Mouse (Mus musculus) neural tube, embryonic 12.5 days (tissue): Measurements from ENCODE around the gene Bag6. TPM values are rescaled to one million over a fixed set of nuclear protein-coding genes. Genes with fewer than 3 reads are reported as not detected.

Experiments
- ATAC-seq: fragments of 200-750 bp; cut with Nextera tagmentation; 2 replicates; pipeline ENCODE4 v1.8.0; 2017; ENCODE audit warnings: low read depth, mild to moderate bottlenecking, moderate TSS enrichment, moderate library complexity; ENCODE audit not compliant: low FRiP score
- H3K27ac ChIP-seq: fragments of 300-500 bp; sonication (generic); 2 replicates; pipeline ENCODE4 v1.5.1; 2016
- H3K27me3 ChIP-seq: fragments of 300-500 bp; sonication (generic); replicated peaks from 2 replicates; pipeline ENCODE4 v1.6.1; 2016; ENCODE audit warnings: mild to moderate bottlenecking
- H3K36me3 ChIP-seq: fragments of 300-500 bp; sonication (generic); 2 replicates; pipeline ENCODE4 v1.6.1; 2016; ENCODE audit warnings: mild to moderate bottlenecking
- H3K4me1 ChIP-seq: fragments of 300-500 bp; sonication (generic); 2 replicates; pipeline ENCODE4 v1.6.1; 2016
- H3K4me2 ChIP-seq: fragments of 300-500 bp; sonication (generic); replicated peaks from 2 replicates; pipeline ENCODE4 v1.6.1; 2016; ENCODE audit warnings: mild to moderate bottlenecking
- H3K4me3 ChIP-seq: fragments of 300-500 bp; sonication (generic); 2 replicates; pipeline ENCODE4 v1.5.1; 2016
- H3K9ac ChIP-seq: fragments of 300-500 bp; sonication (generic); 2 replicates; pipeline ENCODE4 v1.6.1; 2016; ENCODE audit warnings: mild to moderate bottlenecking
- H3K9me3 ChIP-seq: fragments of 300-500 bp; sonication (generic); 2 replicates; pipeline ENCODE4 v1.6.1; 2016; ENCODE audit warnings: mild to moderate bottlenecking
- WGBS: fragments of 180-500 bp; shearing (Covaris S2); methylation state at CpG from one replicate; pipeline ENCODE4 v1.1.7; 2016; 5-methylcytosine and 5-hydroxymethylcytosine counted together
- polyA plus RNA-seq: library from polyadenylated mRNA; unstranded; fragments of >200 nt; fragmentation: Nextera tagmentation; extraction: Ambion mirVana; gene quantifications from 2 replicates; pipeline ENCODE4 v1.2.1, GENCODE M21; 2016

The Bag6 gene
- 82.8 and 84.5 TPM in 2 replicates for polyA plus RNA-seq

DNA sequence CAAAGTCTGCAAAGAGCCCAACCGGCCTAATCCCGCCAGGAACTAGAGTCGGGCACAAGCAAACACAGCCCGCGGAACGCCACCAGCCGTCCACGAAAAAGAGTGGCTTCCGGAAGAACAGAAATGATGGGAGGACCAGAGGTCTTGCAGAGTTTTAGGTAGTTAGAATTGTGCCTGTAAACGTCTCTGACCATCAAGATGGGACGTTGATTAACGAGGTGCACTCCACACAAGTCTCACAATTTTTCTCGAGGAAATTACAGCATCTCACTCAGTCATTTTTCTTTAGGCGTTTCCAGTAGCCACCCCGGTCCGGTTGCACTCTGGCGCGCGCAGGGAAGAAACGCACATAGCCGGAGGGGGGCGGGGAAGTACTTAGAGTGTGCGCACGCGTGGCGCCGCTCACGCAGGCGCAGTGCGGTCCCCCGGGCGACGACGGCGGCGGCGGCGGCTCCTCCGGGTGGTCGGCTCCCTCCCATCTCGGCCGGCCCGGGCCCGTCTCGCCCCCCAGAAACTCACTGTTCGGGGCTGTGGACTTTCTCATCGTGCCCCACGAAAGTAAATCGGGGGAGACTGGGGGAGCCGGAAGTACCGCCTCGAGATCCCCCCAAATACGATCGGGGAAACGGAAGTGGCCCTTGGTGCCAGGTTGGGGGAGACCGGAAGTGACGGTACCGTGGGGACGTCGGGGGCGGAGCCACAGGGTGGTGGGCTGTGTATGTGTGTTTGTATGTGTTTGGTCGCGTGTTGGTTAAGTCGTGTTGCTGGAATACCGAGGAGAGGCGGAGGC lies at the start of gene Bag6:
Gene Bag6, plus strand, starts transcription at position 378 of the 790 bp plus-strand sequence.
- peaks cover 19% of the 10 kb centered on the region for H3K36me3 ChIP-seq
- peak; percentile 95 for ATAC-seq

DNA sequence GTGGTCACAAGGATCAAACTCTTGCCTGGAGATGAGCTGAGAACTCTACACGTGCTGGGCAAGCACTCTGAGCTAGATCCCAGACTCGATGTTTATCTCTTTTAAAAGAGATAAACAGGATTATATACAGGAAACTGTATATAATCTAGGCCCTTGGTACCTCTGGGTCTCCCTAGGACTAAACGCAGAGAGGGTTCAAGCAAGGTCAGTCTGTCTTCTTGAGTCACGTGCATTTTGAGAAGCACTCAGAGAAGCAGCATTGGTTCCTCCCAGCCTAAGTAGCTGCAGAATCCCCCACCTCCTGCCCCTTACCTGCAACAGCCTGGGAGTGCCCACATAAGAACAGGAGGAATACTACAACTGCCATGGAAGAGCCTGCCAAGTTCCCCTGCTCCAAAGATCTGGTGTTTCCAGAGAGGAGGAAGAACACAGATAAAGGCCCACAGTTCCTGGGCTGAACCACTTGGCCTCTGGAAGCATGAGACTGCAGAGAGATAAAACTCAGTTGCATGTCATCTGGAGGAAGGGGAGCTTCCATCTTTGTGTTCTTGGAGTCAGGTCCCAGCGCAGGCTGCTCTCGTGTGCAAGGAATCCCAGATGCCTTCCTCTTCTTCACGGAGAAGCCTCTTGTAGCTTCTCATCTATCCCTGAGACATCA lies 49.6 kb upstream of the Bag6 start, which contains the start of gene Ly6g6f:
Gene Ly6g6f, minus strand, starts transcription at position 403 of the 658 bp plus-strand sequence.
- WGBS: 81% methylated on average over 7 of the region's 7 CpGs
- ATAC-seq: no peak
- Histone ChIP-seq H3K27ac (no peak within 1 kb of the TSS), H3K36me3 (no peaks in the 10 kb centered on the region), H3K4me2 (no peak within 1 kb of the TSS), H3K4me1 (peaks cover 8% of the 10 kb centered on the region), H3K27me3 (no peaks in the 10 kb centered on the region), H3K9me3 (no peaks in the 10 kb centered on the region), H3K9ac (no peak within 1 kb of the TSS), H3K4me3 (no peak within 1 kb of the TSS)

More for the DNA sequence above, at the start of gene Bag6:
- Histone ChIP-seq H3K4me3 (peak within 1 kb of the TSS; percentile 77), H3K9ac (peak within 1 kb of the TSS; percentile 76), H3K4me1 (peaks cover 23% of the 10 kb centered on the region), H3K27me3 (no peaks in the 10 kb centered on the region), H3K27ac (peak within 1 kb of the TSS; percentile 77), H3K4me2 (peak within 1 kb of the TSS; percentile 90), H3K9me3 (no peaks in the 10 kb centered on the region)
- WGBS: under 1% methylated on average over 66 of the region's 66 CpGs

DNA sequence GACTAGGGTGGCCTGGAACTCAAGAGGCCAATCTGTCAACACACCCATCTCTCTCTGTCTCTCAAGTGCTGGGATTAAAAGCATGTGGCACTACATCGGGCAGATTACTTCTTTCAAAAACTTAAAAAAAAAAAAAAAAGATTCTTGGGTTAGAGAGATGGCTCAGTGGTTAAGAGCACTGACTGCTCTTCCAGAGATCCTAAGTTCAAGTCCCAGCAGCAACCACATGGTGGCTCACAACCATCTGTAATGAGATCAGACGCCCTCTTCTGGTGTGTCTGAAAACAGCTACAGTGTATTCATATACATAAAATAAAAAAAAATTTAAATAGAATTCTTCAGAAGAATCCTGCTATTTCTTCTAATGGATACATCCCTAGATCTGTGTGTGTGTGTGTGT lies 46.8 kb upstream of the Bag6 start:
- Histone ChIP-seq H3K27me3 (no peaks in the 10 kb centered on the region), H3K27ac (no peak overlapping the region), H3K9ac (no peak overlapping the region), H3K4me2 (no peak overlapping the region), H3K9me3 (no peaks in the 10 kb centered on the region), H3K36me3 (peaks cover 19% of the 10 kb centered on the region), H3K4me3 (no peak overlapping the region), H3K4me1 (peaks cover 14% of the 10 kb centered on the region)
- 55% methylated on average over 2 of the region's 2 CpGs for WGBS
- ATAC-seq: no peak

- Histone ChIP-seq H3K9me3 (no peaks in the 10 kb centered on the region), H3K4me3 (peak within 1 kb of the TSS; percentile 61), H3K4me1 (peaks cover 14% of the 10 kb centered on the region), H3K4me2 (peak within 1 kb of the TSS; percentile 66), H3K36me3 (peaks cover 27% of the 10 kb centered on the region), H3K27me3 (no peaks in the 10 kb centered on the region), H3K27ac (peak within 1 kb of the TSS; percentile 87), H3K9ac (peak within 1 kb of the TSS; percentile 88)
- 3% methylated on average over 67 of the region's 67 CpGs for WGBS
- ATAC-seq: peak; percentile 98
Measured at GRCm38 (mm10) chr17:35088825-35089644, 45.9 kb upstream of the Bag6 start, which contains the start of gene Abhd16a. TSS of gene Abhd16a (plus strand) at chr17:35089263.

DNA sequence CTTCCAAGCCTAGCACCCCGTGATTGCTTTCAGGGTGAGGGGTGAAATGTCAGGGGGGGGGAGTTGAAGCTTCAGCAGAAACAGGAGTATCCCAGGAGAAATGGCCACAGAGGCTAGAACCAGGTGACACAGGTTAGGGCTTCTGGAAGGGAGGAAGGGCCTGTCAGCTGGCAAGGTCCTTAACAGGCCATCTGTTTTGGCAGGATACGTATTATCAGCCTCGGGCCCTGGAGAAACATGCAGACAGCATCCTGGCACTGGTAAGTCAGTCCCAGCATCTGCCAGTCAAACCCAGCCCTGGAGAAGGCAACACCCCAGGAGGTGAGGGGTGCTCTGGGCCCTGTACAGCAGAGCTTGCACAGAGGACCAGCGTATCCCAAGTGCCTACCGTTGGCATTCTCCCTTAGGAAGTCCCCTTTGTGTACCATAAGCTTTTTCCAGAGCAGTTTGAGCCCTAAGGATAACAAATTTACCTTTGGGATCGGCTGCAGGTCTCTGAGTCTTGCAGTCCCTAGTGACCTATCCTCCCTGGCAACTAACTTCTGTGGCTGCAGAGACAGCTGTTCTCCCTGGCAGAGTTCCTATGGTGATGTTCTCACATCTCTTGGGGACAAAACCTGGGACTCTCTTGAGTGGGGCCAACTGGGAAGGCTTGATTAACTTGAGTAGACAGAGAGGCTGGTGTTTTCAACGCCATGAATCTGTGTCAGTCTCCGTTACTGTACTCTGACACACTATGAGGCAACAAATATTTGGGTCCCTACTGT lies 44.6 kb upstream of the Bag6 start:
- Histone ChIP-seq H3K4me3 (peak overlapping the region; percentile 61), H3K9ac (peak overlapping the region; percentile 88), H3K36me3 (peaks cover 39% of the 10 kb centered on the region), H3K27ac (peak overlapping the region; percentile 32; the same call in 1 of the 2 replicates), H3K27me3 (no peaks in the 10 kb centered on the region), H3K4me1 (peaks cover 14% of the 10 kb centered on the region), H3K9me3 (no peaks in the 10 kb centered on the region), H3K4me2 (peak overlapping the region; percentile 66)
- WGBS: 72% methylated on average over 8 of the region's 8 CpGs
- ATAC-seq: no peak

DNA sequence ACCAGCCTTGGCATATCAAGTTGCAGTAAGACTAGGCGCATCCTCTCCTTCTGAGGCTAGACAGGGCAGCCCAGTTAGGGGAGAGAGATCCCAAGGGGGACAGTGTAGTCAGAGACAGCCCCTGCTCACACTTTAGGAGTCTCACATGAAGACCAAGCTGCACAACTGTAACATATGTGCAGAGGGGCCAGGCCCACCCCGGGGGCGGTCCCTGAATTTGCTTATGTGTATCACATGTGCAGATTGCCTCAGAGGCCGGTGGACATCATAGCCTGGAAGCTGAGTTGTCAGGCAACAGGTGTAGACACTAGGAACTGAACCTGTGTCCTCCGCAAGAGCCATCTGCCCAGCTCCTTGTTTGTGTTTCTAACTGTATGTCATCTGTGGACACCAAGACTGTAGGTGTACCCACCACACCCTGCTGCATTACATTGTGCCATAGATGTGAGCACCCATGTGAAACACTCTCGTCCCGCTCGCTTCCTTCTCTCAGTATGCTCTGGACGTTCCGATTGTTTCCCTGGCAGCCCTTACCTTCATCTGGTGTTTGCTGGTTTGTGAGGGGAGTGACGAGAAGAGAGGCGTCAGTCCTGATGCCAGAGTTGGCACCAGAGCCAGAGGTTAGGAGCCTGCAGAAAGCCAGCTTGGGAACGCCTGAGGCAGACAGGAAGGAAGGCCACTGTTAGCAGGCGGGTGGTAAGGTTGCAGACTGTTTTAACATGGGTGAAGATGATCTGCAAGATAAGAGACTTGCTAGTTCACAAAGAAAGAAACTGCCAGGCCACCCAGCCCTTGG lies 42.4 kb upstream of the Bag6 start:
- no peaks in the 10 kb centered on the region for H3K9me3 ChIP-seq
- H3K4me3 ChIP-seq: no peak overlapping the region
- peaks cover 59% of the 10 kb centered on the region for H3K36me3 ChIP-seq
- no peaks in the 10 kb centered on the region for H3K27me3 ChIP-seq
- ATAC-seq: no peak
- 94% methylated on average over 14 of the region's 14 CpGs for WGBS
- no peak overlapping the region for H3K9ac ChIP-seq
- peaks cover 14% of the 10 kb centered on the region for H3K4me1 ChIP-seq
- H3K27ac ChIP-seq: no peak overlapping the region
- no peak overlapping the region for H3K4me2 ChIP-seq

- H3K36me3 ChIP-seq: peaks cover 76% of the 10 kb centered on the region
- no peak for ATAC-seq
- 93% methylated on average over 15 of the region's 15 CpGs for WGBS
Measured at GRCm38 (mm10) chr17:35094475-35095365, 40.3 kb upstream of the Bag6 start.

GRCm38 (mm10) chr17:35096597-35096996 lies 38.4 kb upstream of the Bag6 start:
- Histone ChIP-seq H3K9ac (no peak overlapping the region), H3K36me3 (peaks cover 91% of the 10 kb centered on the region), H3K27ac (no peak overlapping the region), H3K4me1 (no peaks in the 10 kb centered on the region), H3K4me3 (no peak overlapping the region), H3K4me2 (no peak overlapping the region), H3K27me3 (no peaks in the 10 kb centered on the region), H3K9me3 (no peaks in the 10 kb centered on the region)
- no peak for ATAC-seq
- 85% methylated on average over 12 of the region's 12 CpGs for whole genome bisulfite sequencing

More at GRCm38 (mm10) chr17:35094475-35095365, 40.3 kb upstream of the Bag6 start:
- no peak overlapping the region for H3K4me3 ChIP-seq
- no peaks in the 10 kb centered on the region for H3K27me3 ChIP-seq
- peaks cover 12% of the 10 kb centered on the region for H3K4me1 ChIP-seq
- no peak overlapping the region for H3K4me2 ChIP-seq
- no peak overlapping the region for H3K27ac ChIP-seq
- H3K9ac ChIP-seq: 0 out of 2 replicates have a peak overlapping the region, but pooled peaks have one; percentile 29
- no peaks in the 10 kb centered on the region for H3K9me3 ChIP-seq

- peaks cover 91% of the 10 kb centered on the region for H3K36me3 ChIP-seq
- WGBS: 86% methylated on average over 12 of the region's 12 CpGs
- H3K9me3 ChIP-seq: no peaks in the 10 kb centered on the region
Measured at GRCm38 (mm10) chr17:35097164-35097655, 37.8 kb upstream of the Bag6 start.

GRCm38 (mm10) chr17:35100196-35100765 lies 34.7 kb upstream of the Bag6 start:
- Histone ChIP-seq H3K4me3 (no peak overlapping the region), H3K4me1 (no peaks in the 10 kb centered on the region), H3K4me2 (no peak overlapping the region), H3K27me3 (no peaks in the 10 kb centered on the region), H3K9me3 (no peaks in the 10 kb centered on the region), H3K36me3 (peaks cover 79% of the 10 kb centered on the region), H3K27ac (no peak overlapping the region), H3K9ac (no peak overlapping the region)
- ATAC-seq: no peak
- 82% methylated on average over 10 of the region's 10 CpGs for WGBS

More at GRCm38 (mm10) chr17:35097164-35097655, 37.8 kb upstream of the Bag6 start:
- Histone ChIP-seq H3K9ac (no peak overlapping the region), H3K27ac (no peak overlapping the region), H3K4me1 (no peaks in the 10 kb centered on the region), H3K4me2 (no peak overlapping the region), H3K27me3 (no peaks in the 10 kb centered on the region), H3K4me3 (no peak overlapping the region)
- no peak for ATAC-seq
